Mouse (Mus musculus): ENCODE measurements around the gene Syce2. TPM values are rescaled to one million over a fixed set of nuclear protein-coding genes. Genes with fewer than 3 reads are reported as not detected.

Gene Syce2
- polyA plus RNA-seq, 1 experiment from 2014 or later = 35.4 TPM

Small RNAs within 50 kb of the gene (microRNA-seq; reads per million reads assigned to microRNA genes)
- gene Gm24197 = not detected
- 2.7 reads per million, percentile 9 among the genes with 10 or more reads in this experiment for gene Mir7069

Other genes with a start within 250 kb of the Syce2 start
- 43.0 and 43.3 TPM in 2 replicates for gene Ier2, start 209.3 kb upstream of the Syce2 start, polyA plus RNA-seq (2015; fragmentation: Nextera tagmentation; extraction: Ambion mirVana)
- gene Trmt1, start 185.8 kb upstream of the Syce2 start, polyA plus RNA-seq (2015; fragmentation: Nextera tagmentation; extraction: Ambion mirVana) = 43.2 and 46.7 TPM in 2 replicates
- gene Nacc1, start 184.2 kb upstream of the Syce2 start, polyA plus RNA-seq (2015; fragmentation: Nextera tagmentation; extraction: Ambion mirVana) = 11.7 and 14.4 TPM in 2 replicates
- 10.2 and 12.0 TPM in 2 replicates for gene Lyl1, start 170.7 kb upstream of the Syce2 start, polyA plus RNA-seq (2015; fragmentation: Nextera tagmentation; extraction: Ambion mirVana)
- gene G430095P16Rik, start 149.1 kb upstream of the Syce2 start, polyA plus RNA-seq (2015; fragmentation: Nextera tagmentation; extraction: Ambion mirVana) = 3.1 and 4.7 TPM in 2 replicates
- gene Nfix, start 71.8 kb upstream of the Syce2 start, polyA plus RNA-seq (2015; fragmentation: Nextera tagmentation; extraction: Ambion mirVana) = 12.7 and 15.9 TPM in 2 replicates
- gene Dand5, start 49.3 kb upstream of the Syce2 start, polyA plus RNA-seq (2015; fragmentation: Nextera tagmentation; extraction: Ambion mirVana) = 6.6 and 6.8 TPM in 2 replicates
- 47.7 and 48.3 TPM in 2 replicates for gene Gadd45gip1, start 40.6 kb upstream of the Syce2 start, polyA plus RNA-seq (2015; fragmentation: Nextera tagmentation; extraction: Ambion mirVana)
- gene Rad23a, start 31.4 kb upstream of the Syce2 start, polyA plus RNA-seq (2015; fragmentation: Nextera tagmentation; extraction: Ambion mirVana) = 128 and 131 TPM in 2 replicates
- 630 and 641 TPM in 2 replicates for gene Calr, start 25.2 kb upstream of the Syce2 start, polyA plus RNA-seq (2015; fragmentation: Nextera tagmentation; extraction: Ambion mirVana)
- 63.2 and 64.4 TPM in 2 replicates for gene Farsa, start 15.1 kb upstream of the Syce2 start, polyA plus RNA-seq (2015; fragmentation: Nextera tagmentation; extraction: Ambion mirVana)
- 43.1 and 46.0 TPM in 2 replicates for gene Gcdh, start 21.8 kb downstream of the Syce2 start, polyA plus RNA-seq (2015; fragmentation: Nextera tagmentation; extraction: Ambion mirVana)
- 1.3 and 1.4 TPM in 2 replicates for gene Klf1, start 29.8 kb downstream of the Syce2 start, polyA plus RNA-seq (2015; fragmentation: Nextera tagmentation; extraction: Ambion mirVana)
- gene Dnase2a, start 36.4 kb downstream of the Syce2 start, polyA plus RNA-seq (2015; fragmentation: Nextera tagmentation; extraction: Ambion mirVana) = 5.2 and 6.3 TPM in 2 replicates
- 0.09 and 0.14 TPM in 2 replicates for gene Mast1, start 65.2 kb downstream of the Syce2 start, polyA plus RNA-seq (2015; fragmentation: Nextera tagmentation; extraction: Ambion mirVana)
- 0.24 and 0.38 TPM in 2 replicates for gene Rtbdn, start 74.9 kb downstream of the Syce2 start, polyA plus RNA-seq (2015; fragmentation: Nextera tagmentation; extraction: Ambion mirVana)
- gene Gm49661, start 97.3 kb downstream of the Syce2 start, polyA plus RNA-seq (2015; fragmentation: Nextera tagmentation; extraction: Ambion mirVana) = not detected in 2 replicates
- 591 and 662 TPM in 2 replicates for gene Prdx2, start 97.5 kb downstream of the Syce2 start, polyA plus RNA-seq (2015; fragmentation: Nextera tagmentation; extraction: Ambion mirVana)
- gene Rnaseh2a, start 97.7 kb downstream of the Syce2 start, polyA plus RNA-seq (2015; fragmentation: Nextera tagmentation; extraction: Ambion mirVana) = 80.2 and 82.7 TPM in 2 replicates
- gene Junb, start 106.6 kb downstream of the Syce2 start, polyA plus RNA-seq (2015; fragmentation: Nextera tagmentation; extraction: Ambion mirVana) = 11.7 and 15.3 TPM in 2 replicates
- 8.9 and 9.1 TPM in 2 replicates for gene Hook2, start 118.5 kb downstream of the Syce2 start, polyA plus RNA-seq (2015; fragmentation: Nextera tagmentation; extraction: Ambion mirVana)
- not detected in 2 replicates for gene Best2, start 142.4 kb downstream of the Syce2 start, polyA plus RNA-seq (2015; fragmentation: Nextera tagmentation; extraction: Ambion mirVana)
- 111 and 112 TPM in 2 replicates for gene Asna1, start 153.2 kb downstream of the Syce2 start, polyA plus RNA-seq (2015; fragmentation: Nextera tagmentation; extraction: Ambion mirVana)
- gene Trir, start 154.7 kb downstream of the Syce2 start, polyA plus RNA-seq (2015; fragmentation: Nextera tagmentation; extraction: Ambion mirVana) = 61.9 and 76.5 TPM in 2 replicates
- gene Tnpo2, start 164.8 kb downstream of the Syce2 start, polyA plus RNA-seq (2015; fragmentation: Nextera tagmentation; extraction: Ambion mirVana) = 18.8 and 21.5 TPM in 2 replicates
- gene Fbxw9, start 187.9 kb downstream of the Syce2 start, polyA plus RNA-seq (2015; fragmentation: Nextera tagmentation; extraction: Ambion mirVana) = 19.5 and 20.6 TPM in 2 replicates
- not detected in 2 replicates for gene Gm5741, start 195.9 kb downstream of the Syce2 start, polyA plus RNA-seq (2015; fragmentation: Nextera tagmentation; extraction: Ambion mirVana)
- gene Dhps, start 199.6 kb downstream of the Syce2 start, polyA plus RNA-seq (2015; fragmentation: Nextera tagmentation; extraction: Ambion mirVana) = 48.5 and 51.5 TPM in 2 replicates
- gene Wdr83os, start 208.6 kb downstream of the Syce2 start, polyA plus RNA-seq (2015; fragmentation: Nextera tagmentation; extraction: Ambion mirVana) = 115 TPM in 2 replicates
- gene Wdr83, start 209.2 kb downstream of the Syce2 start, polyA plus RNA-seq (2015; fragmentation: Nextera tagmentation; extraction: Ambion mirVana) = 46.6 and 47.0 TPM in 2 replicates
- 33.9 and 39.3 TPM in 2 replicates for gene Man2b1, start 211.2 kb downstream of the Syce2 start, polyA plus RNA-seq (2015; fragmentation: Nextera tagmentation; extraction: Ambion mirVana)